Mouse (Mus musculus) B cell, adult 2 months (primary cell): ENCODE results near the gene Exoc6.

Source experiments
- DNase-seq, 2 experiments: peaks; one replicate each; pipeline ENCODE4 v3.0.0; 2022

Gene Exoc6

GRCm38 (mm10) chr19:37540201-37540600, 10.0 kb upstream of the Exoc6 start:
- no peak for DNase-seq

DNA sequence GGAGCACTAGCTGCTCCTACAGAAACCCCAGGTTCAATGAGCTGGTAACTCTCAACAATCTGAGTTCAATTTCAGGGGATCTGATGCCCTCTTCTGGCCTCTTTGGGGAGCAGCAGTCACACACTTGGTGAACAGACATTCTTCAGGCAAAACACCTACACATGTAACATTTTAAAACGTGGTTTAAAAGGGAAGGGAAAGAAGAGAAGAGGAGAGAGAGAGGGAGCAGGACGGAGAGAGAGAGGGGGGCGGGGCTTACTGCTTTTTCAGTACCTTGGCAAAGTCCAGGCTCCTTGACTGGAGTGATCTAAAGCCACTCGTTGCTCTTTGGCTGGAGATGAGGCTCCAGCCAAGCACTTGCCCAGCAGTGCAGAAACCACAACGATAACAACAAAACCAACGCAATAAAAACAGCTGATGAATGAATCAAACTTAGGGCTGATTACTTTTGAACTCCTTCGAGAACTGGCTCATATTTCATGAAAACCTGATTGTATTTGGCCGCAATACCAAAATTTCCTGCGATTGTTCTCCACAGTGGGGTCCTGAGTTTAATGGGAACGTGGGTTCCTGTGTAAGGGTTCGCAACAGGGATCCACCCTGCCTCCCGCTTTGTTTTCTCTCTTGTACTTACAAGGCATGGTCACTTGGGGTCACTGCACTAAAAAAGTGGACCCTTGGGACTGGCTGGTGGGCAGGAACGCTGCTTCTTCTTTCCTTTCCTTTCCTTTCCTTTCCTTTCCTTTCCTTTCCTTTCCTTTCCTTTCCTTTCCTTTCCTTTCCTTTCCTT, 6.5 kb upstream of the Exoc6 start:
- DNase-seq: peak; percentile 60 to 66

- no peak for DNase-seq
These were observed 5.7 kb upstream of the Exoc6 start for GRCm38 (mm10) chr19:37544476-37544875.

- no peak for DNase-seq
These were observed 5.0 kb upstream of the Exoc6 start for GRCm38 (mm10) chr19:37545231-37545630.

GRCm38 (mm10) chr19:37545725-37546124, 4.5 kb upstream of the Exoc6 start:
- no peak for DNase-seq

GRCm38 (mm10) chr19:37546776-37547175, 3.4 kb upstream of the Exoc6 start:
- peak in 1 of 2 experiments; percentile 36 for DNase-seq

GRCm38 (mm10) chr19:37551040-37551566, 885 bp downstream of the Exoc6 start:
- no peak for DNase-seq

- peak in 1 of 2 experiments; percentile 45 for DNase-seq
These were observed 3.4 kb downstream of the Exoc6 start for GRCm38 (mm10) chr19:37553376-37554265.

DNA sequence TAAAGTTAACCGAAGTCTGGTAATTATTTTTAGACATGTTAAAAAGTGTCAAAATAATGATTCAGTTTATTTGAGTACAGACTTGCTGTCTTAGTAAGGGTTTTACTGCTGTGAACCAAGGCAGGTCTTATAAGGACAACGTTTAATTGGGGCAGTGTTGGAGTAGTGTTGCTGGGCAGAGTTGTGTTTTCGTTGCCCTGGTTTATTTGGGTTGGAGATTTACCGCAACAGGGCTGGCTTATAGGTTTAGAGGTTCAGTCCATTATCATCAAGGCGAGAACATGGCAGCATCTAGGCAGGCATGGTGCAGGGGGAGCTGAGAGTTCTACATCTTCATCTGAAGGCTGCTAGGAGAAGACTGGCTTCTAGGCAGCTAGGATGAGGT, 4.0 kb downstream of the Exoc6 start:
- DNase-seq: peak in 1 of 2 experiments; percentile 16

- no peak for DNase-seq
These were observed 5.8 kb downstream of the Exoc6 start for GRCm38 (mm10) chr19:37555863-37556566.

DNA sequence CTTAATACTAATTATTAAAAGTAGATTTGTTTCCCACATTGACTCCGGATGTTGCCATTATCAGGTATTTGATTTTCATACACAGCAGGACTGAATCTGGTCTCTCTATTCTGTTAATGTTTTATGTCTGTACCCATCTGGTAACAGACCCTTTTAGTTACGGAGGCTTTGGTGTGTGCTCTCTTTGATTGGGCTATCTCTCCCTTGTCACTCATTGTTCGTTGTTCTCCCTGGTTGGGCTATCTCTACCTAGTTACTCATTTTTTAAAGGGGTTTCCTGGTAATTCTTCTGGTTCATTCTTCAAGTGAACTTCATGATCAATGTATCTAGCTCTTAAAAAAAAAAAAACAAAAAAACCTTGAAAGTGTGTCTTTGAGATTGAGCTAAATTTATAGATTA, 7.7 kb downstream of the Exoc6 start:
- DNase-seq: no peak

DNA sequence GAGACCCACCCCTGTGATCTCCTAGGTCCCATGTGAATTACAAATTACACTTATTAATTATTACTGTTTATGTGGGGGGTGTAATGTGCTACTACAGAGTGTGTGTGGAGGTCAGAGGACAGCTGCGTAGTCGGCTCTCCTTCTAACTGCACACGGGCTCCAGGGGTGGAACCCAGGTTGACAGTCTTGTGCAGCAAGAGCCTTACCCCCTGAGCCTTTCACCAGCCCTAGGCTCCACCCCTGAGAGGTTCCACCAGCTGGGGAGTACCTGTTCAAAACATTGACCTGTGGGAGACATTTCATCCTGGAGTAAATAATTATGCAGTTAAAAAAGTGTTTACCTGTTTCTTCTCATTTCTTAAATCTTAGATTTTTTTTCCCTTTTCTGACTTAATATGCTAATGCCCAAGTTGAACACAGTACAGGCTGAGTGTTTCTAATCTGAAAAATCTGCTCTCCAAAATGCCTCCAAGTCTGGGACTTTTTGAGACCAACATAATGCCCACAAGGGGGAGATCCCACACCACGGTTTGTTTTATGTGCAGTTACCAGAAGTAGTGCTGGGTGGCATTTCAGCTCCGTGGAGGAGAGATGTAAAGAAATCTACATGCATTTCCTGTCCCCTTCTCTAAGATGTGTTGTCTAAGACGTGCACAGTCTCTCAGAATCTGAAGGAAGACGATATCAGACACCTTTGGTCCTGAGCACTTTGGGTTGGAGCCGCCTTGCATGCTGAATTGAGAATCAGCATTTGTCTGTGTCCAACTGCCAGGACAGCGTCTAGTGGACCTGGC, 9.3 kb downstream of the Exoc6 start:
- DNase-seq: peak; percentile 64 to 70

DNA sequence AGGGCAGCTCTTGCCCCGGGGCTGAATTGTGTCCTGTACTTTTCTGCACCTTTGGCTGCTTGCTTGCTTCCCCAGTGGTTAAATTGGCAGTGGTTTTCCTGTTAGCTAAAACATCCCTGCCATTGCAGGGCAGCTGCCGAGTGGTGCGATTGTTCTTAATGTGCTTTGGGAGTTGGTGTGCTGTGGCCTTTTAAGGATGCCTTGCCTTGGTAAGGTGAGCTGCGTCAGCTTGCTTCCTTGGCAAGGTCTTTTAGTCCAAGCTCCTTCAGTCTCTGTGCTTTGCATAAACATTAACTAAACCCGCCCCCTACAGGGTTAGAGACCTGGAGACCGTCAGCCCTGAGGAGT, 9.8 kb downstream of the Exoc6 start:
- DNase-seq: no peak

DNA sequence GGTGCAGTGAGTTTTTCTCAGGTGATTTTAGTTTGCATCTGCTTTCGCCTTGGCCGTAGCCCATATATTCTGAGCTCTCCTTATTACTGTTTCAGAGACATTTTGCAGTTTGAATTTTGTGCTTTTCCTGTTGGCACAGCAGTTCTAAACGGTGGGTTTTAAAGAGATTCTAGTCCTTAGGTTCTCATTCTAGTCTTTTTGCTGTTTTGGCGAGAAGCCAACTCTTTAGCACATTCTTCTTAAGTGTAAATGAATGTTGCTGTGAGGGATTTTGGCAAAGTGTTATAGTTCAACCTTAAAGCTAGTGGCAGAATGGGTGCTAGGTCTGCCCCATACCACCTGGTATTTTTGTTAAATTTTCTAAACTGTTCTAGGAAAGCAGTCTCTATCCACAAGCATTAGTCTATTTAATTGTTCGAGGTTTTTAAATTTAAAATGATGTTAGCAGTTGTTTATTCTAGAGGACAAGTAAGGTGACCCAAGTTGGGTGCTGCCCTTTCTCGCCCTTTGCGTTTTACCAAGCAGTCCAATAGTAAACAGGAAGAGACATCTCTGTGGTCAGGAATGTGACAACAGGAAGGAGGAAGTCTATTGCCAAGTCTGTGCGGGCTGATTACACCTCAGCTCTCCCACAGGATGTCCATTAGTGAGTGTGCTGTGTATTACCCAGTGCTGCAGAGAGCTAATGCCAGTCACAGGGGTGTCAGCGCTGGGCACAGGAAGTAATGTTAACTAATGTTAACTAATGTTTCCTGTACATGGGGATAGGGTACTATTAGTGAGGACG, 11.1 kb downstream of the Exoc6 start:
- DNase-seq: peak; percentile 35 to 36

GRCm38 (mm10) chr19:37563763-37564162, 13.5 kb downstream of the Exoc6 start:
- peak; percentile 68 to 73 for DNase-seq

- no peak for DNase-seq
These were observed 15.6 kb downstream of the Exoc6 start for GRCm38 (mm10) chr19:37565806-37566205.

DNA sequence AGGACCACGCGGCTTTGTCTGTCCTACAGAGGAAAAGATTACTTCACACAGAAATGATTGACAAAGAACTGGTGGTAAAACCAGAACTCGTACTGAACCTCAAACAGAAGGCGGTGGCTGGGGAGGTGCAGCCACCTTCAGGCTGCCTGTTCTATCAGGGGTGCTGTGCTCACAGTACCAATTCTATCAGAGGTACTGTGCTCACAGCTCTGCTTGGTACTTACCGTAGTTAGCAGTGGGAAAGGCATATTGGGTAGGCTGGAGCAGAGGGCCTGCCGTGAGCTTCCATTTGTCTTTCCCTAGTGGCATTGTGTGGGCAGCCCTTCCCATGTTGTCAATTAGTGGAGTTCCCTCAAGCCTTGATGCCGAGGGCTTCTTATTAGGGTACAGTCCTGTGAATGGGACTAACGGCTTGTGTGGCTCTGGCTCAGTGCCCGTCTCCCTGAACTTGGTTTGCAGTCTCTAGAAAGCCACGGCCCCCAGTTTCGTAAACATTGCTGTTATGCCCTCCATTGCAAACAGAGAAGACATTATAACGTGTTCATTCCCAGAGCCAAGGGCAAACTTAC, 19.1 kb downstream of the Exoc6 start:
- DNase-seq: no peak

DNA sequence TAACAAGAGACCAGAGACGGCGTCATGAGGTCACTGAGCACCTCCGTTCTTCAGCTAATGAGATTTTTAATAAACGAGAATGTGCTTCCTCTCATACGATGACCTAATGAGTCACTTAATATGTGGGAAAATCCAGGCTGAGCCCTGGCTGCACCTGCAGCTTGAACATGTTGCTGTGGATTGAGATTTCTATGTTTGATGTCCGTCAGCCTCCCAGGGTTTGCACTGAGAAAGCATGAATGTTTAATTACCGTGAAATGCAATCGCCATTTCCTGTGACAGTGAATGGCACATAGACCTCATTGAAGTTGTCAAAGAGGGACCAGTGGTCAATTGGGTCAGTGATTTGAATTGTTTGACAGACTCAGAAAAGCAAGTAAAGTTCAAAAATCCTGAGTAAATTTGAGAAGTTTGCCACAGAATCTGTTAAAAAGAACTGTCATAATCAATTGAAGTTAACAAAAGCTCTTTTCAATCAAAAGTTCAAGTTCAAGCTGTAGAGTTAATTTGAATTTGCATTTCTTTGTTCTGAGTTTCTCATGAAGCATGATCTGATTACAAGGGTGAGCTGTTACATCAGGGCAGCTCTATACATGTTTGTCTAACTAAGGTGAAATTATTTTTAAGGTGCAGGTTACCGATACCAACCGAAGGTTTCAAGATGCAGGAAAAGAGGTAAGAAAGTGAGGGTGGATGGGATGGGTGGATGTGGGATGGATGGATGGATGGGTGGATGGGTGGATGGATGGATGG, 20.9 kb downstream of the Exoc6 start:
- DNase-seq: no peak

- DNase-seq: no peak
These were observed 24.6 kb downstream of the Exoc6 start for GRCm38 (mm10) chr19:37574802-37575201.

DNA sequence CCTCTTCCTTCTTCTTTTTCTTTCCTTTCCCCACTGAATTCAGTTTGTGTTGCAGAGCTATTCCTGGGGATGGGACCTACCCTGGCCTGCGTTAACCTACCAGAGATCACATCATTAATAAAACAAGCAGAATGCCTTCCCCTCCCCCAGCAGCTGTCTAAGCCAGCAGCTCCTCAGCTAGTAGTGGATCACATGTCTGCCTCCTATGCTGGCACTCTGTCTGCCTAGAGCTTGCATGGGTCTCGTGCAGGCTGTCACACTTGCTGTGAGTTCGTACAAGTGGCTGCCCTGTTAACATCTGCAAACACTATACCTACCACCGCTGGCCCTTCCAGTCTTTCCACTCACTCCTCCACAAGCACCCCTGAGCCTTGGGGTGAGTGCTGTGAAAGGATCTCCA, 29.4 kb downstream of the Exoc6 start:
- DNase-seq: no peak
